Mouse (Mus musculus) G1E (cell line): ENCODE data around the gene Hnrnpul1.

ENCODE experiments used
- CTCF ChIP-seq: IDR thresholded peaks from 2 replicates; pipeline ENCODE4 v1.5.1; 2012; ENCODE audit warnings: low read depth, low read length, inconsistent platforms, mixed read lengths
- GATA1 ChIP-seq: IDR thresholded peaks from 2 replicates; pipeline ENCODE4 v1.6.1; 2012; ENCODE audit warnings: borderline replicate concordance, low read length, inconsistent platforms, mixed read lengths
- GATA2 ChIP-seq: IDR thresholded peaks from 2 replicates; pipeline ENCODE4 v1.6.1; 2012; ENCODE audit warnings: low read depth, low read length, inconsistent platforms, borderline replicate concordance
- POLR2AphosphoS5 ChIP-seq: IDR thresholded peaks from 2 replicates; pipeline ENCODE4 v1.6.1; 2012; ENCODE audit warnings: low read depth, low read length, inconsistent platforms; ENCODE audit not compliant: insufficient replicate concordance
- TAL1 ChIP-seq: conservative IDR thresholded peaks from 2 replicates; pipeline ENCODE4 v1.6.1; 2012; ENCODE audit warnings: low read depth, low read length, inconsistent platforms, mixed read lengths

DNA sequence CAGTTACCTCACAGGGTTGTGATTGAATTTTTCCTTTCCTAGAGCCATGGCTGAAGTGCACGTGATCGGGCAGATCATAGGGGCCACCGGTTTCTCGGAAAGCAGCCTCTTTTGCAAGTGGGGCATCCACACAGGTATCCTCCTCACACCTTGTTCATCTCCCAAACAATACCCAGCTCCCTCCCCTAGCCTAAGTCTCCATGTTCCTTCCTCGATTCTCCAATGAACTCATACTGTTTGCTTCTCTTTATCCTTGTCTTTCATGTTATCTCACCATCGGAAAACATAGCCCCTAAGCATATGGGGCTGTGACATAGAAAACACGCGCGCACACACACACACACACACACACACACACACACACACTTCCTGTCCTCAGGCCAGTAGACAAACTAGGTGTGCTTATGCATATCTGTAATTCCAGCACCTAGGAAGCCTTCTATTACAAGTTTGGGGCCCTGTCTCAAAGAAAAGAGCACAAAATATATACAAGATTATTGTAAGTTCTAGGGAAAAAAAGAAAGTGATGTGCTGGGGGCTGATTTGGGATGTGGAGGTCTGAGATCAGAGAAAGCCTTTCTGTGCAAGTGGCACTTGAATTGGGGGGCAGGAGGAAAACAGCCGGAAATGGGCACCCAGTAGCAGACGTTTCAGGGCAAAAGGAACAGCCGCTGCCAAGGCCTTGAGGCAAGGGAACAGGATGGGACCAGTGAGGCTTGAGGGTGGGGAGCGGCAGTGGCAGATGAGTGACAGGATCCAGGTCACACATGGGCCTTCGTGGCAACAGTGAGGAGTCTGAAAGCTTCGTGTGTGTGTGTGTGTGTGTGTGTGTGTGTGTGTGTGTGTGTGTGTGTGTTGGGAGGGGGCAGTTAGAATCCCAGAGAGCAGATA is 73.0 kb downstream of the Hnrnpul1 start:
- TF ChIP-seq CTCF (no peak), TAL1 (no peak), GATA1 (no peak), POLR2AphosphoS5 (no peak), GATA2 (no peak)
